Mouse (Mus musculus) heart, embryonic 11.5 days (tissue): Measurements from ENCODE around the gene Serpina3a. TPM values are rescaled to one million over a fixed set of nuclear protein-coding genes. Genes with fewer than 3 reads are reported as not detected.
"Not testable (repeated sequence)": the region's sequence is repeated elsewhere in the genome, so short reads cannot be mapped to it uniquely, and the experiment has no call there.

Experiments used
- ATAC-seq: fragments of 200-750 bp; cut with Nextera tagmentation; replicated peaks from 2 replicates; pipeline ENCODE4 v1.8.0; 2017; ENCODE audit warnings: moderate library complexity; ENCODE audit not compliant: insufficient number of reproducible peaks, low FRiP score, low TSS enrichment
- H3K27ac ChIP-seq: fragments of 300-500 bp; sonication (generic); 2 replicates; pipeline ENCODE4 v1.5.1; 2014; ENCODE audit warnings: mild to moderate bottlenecking, low read depth, low read length
- H3K27me3 ChIP-seq: fragments of 300-500 bp; sonication (generic); 2 replicates; pipeline ENCODE4 v1.6.1; 2014; ENCODE audit warnings: mild to moderate bottlenecking, low read length, mixed read lengths; ENCODE audit not compliant: control insufficient read depth, insufficient read depth
- H3K36me3 ChIP-seq: fragments of 300-500 bp; sonication (generic); 2 replicates; pipeline ENCODE4 v1.6.1; 2014; ENCODE audit warnings: mild to moderate bottlenecking, low read length, moderate library complexity, mixed read lengths; ENCODE audit not compliant: control insufficient read depth, insufficient read depth
- H3K4me1 ChIP-seq: fragments of 300-500 bp; sonication (generic); 2 replicates; pipeline ENCODE4 v1.6.1; 2014; ENCODE audit warnings: low read length; ENCODE audit not compliant: control insufficient read depth, insufficient read depth
- H3K4me2 ChIP-seq: fragments of 300-500 bp; sonication (generic); 2 replicates; pipeline ENCODE4 v1.6.1; 2014; ENCODE audit warnings: mild to moderate bottlenecking, moderate library complexity
- H3K4me3 ChIP-seq: fragments of 300-500 bp; sonication (generic); 2 replicates; pipeline ENCODE4 v1.5.1; 2014; ENCODE audit warnings: low read depth, low read length
- H3K9ac ChIP-seq: fragments of 300-500 bp; sonication (generic); 2 replicates; pipeline ENCODE4 v1.6.1; 2014; ENCODE audit warnings: mild to moderate bottlenecking, low read depth, low read length, moderate library complexity
- H3K9me3 ChIP-seq: fragments of 300-500 bp; sonication (generic); replicated peaks from 2 replicates; pipeline ENCODE4 v1.6.1; 2016; ENCODE audit warnings: low read length; ENCODE audit not compliant: control insufficient read depth
- WGBS: fragments of 180-500 bp; shearing (Covaris S2); extraction: QIAGEN DNeasy Blood & Tissue Kit; methylation state at CpG from one replicate; pipeline ENCODE4 v1.1.7; 2014; ENCODE audit not compliant: insufficient replicate concordance; 5-methylcytosine and 5-hydroxymethylcytosine counted together
- polyA plus RNA-seq: library from polyadenylated mRNA; unstranded; fragments of >200 nt; fragmentation: Nextera tagmentation; extraction: Ambion mirVana; gene quantifications from 2 replicates; pipeline ENCODE4 v1.2.1, GENCODE M21; 2014

Gene Serpina3a
- polyA plus RNA-seq, result not detected in 2 replicates

DNA sequence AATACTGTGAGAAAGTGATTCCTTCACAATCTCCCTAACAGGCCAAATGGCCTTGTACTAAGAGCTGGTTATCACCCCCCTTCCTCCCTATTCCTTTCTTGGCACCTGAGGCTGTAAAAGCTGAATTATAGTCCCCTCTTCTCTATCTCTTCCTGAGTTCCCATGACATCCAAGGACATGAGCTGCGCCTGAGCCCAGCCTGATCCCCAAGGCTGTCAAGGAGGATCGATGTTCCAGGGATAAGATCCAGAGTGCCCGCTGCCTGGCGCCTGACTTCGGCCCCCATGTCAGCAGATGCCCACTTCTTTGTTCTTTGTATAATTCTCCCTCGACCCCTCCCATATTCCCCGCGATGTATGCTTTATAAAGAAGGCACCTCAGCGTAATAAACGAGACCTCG is at the start of gene Serpina3a:
Serpina3a (plus strand) TSS at position 392 of the 400 bp plus-strand sequence.
- not testable (repeated sequence) for H3K27me3 ChIP-seq, H3K4me3 ChIP-seq, H3K27ac ChIP-seq, H3K36me3 ChIP-seq, H3K4me1 ChIP-seq, H3K9me3 ChIP-seq, H3K9ac ChIP-seq, H3K4me2 ChIP-seq, ATAC-seq
- 83% methylated on average over 10 of the region's 11 CpGs for WGBS

DNA sequence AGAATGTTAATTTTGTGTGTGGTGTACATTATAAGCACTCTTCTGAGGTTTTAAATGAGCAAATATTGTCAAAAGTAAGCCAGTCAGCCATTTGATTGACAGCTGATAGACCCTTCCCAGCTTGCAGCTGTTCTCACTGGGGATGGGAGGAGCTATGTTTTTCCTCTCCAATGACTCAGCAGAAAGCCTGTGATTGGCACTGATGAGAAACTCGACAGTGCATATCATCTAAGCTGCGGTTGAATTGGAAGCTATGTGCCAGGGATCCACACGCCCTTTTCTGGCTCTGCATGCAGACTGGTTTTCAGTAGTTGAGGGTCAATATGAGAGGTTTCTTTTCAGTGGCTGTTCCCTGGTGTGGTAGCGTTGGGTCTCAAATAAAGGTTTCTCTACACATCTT is 48.0 kb upstream of the Serpina3a start:
- H3K9ac ChIP-seq, result no peak overlapping the region
- no peaks in the 10 kb centered on the region for H3K9me3 ChIP-seq
- H3K4me2 ChIP-seq, result no peak overlapping the region
- H3K4me1 ChIP-seq, result no peaks in the 10 kb centered on the region
- H3K36me3 ChIP-seq, result no peaks in the 10 kb centered on the region
- no peak for ATAC-seq
- 57% methylated on average over 4 of the region's 4 CpGs for WGBS
- no peak overlapping the region for H3K4me3 ChIP-seq
- H3K27me3 ChIP-seq, result peaks cover 3% of the 10 kb centered on the region
- no peak overlapping the region for H3K27ac ChIP-seq

DNA sequence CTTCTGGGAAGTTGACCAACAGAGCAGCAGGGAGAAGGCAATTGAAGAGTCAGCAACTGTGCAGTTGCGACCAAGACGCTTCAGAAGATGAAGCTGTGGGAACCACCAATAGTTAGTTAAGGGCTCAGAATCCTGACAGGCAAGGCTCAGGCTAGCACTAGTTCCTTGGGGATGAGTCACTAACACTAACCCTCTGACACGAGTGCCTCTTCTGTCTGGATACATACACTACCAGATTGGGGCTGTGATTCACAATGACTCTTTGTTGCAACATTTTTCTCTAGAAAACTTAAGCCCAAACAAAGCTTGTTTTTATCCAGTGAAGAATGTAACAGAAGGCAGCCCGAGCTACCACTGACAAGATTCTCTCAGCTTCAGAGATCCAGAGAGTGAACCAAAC is 47.5 kb upstream of the Serpina3a start:
- H3K4me1 ChIP-seq, result no peaks in the 10 kb centered on the region
- H3K4me2 ChIP-seq, result no peak overlapping the region
- H3K27me3 ChIP-seq, result peaks cover 3% of the 10 kb centered on the region
- no peaks in the 10 kb centered on the region for H3K9me3 ChIP-seq
- no peak for ATAC-seq
- no peaks in the 10 kb centered on the region for H3K36me3 ChIP-seq
- no peak overlapping the region for H3K4me3 ChIP-seq
- no peak overlapping the region for H3K27ac ChIP-seq
- WGBS, result 61% methylated on average over 4 of the region's 4 CpGs
- H3K9ac ChIP-seq, result no peak overlapping the region

DNA sequence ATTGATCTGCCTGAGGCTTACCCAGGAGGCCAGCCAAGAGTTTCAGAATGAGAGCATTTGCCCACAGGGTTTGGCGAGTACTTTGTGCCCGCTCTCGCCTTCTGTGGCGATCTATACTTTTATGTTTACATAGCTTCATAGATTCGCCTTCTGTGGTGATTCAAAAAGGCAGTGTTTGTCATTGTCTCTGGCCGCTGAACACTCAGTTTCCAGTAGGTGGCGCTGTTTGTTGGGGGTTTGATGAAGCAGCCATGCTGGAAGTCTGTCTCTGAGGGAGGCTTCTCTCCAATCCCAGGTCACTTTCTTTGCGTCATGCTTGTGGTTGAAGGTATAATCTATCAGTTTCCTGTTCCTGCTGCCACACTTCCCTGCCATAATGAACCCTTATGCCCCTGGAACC is 46.3 kb upstream of the Serpina3a start:
- WGBS, result 22% methylated on average over 8 of the region's 8 CpGs
- peaks cover 3% of the 10 kb centered on the region; the same call in 1 of the 2 replicates for H3K27me3 ChIP-seq
- no peak for ATAC-seq

DNA sequence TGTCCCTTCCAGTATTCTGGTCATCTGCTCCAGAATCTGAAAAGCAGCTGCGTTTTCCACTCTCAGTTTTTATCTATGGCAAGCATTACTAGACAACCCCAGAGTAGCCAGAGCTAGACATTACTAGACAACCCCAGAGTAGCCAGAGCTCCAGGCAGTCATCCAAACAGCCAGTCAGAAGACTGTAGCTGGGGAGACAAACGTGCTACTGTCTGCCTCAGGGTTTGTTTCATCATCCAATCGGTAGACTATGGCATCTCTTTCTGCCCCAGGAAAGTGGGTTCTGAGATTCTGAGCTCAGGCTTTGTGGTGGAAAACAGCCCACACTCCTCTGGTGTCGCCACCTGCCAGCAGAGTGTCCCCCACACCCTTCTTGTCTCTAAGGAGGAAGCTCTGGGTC is 45.0 kb upstream of the Serpina3a start:
- WGBS, result 28% methylated on average over 4 of the region's 4 CpGs
- Histone ChIP-seq H3K36me3 (no peaks in the 10 kb centered on the region), H3K9me3 (no peaks in the 10 kb centered on the region), H3K4me2 (peak overlapping the region; percentile 41), H3K27me3 (peaks cover 5% of the 10 kb centered on the region; the same call in 1 of the 2 replicates), H3K9ac (no peak overlapping the region), H3K4me3 (no peak overlapping the region), H3K27ac (no peak overlapping the region), H3K4me1 (no peaks in the 10 kb centered on the region)
- no peak for ATAC-seq

More for the DNA sequence above, 46.3 kb upstream of the Serpina3a start:
- no peaks in the 10 kb centered on the region for H3K9me3 ChIP-seq
- no peak overlapping the region for H3K27ac ChIP-seq
- no peaks in the 10 kb centered on the region for H3K36me3 ChIP-seq
- no peaks in the 10 kb centered on the region for H3K4me1 ChIP-seq
- no peak overlapping the region for H3K4me3 ChIP-seq
- H3K4me2 ChIP-seq, result no peak overlapping the region
- no peak overlapping the region for H3K9ac ChIP-seq

DNA sequence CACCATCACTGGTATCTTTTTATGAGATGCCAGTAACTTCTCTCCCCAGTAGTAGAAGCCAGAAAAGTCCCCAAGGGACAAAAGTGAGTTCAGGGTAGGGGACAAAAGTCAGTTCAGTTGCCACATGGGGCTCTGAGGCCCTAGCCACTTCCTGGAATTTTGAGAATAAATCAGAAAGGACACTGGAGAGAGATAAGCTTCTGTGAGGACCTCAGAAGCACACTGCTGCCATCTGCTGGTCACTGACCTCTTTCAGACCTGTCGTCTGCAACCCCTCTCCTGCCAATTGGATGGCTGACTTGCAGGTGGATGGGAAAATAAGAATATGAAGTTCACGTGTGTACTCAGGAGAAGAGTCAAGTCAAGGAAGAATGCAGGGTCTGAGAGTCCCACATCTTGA is 42.9 kb upstream of the Serpina3a start:
- WGBS, result 6% methylated on average over 2 of the region's 2 CpGs
- 0 out of 2 replicates have a peak, but pooled peaks cover 6% of the 10 kb centered on the region for H3K27me3 ChIP-seq
- no peak overlapping the region for H3K4me2 ChIP-seq
- H3K36me3 ChIP-seq, result no peaks in the 10 kb centered on the region
- H3K4me3 ChIP-seq, result no peak overlapping the region
- no peaks in the 10 kb centered on the region for H3K4me1 ChIP-seq
- H3K9me3 ChIP-seq, result no peaks in the 10 kb centered on the region
- H3K9ac ChIP-seq, result no peak overlapping the region
- H3K27ac ChIP-seq, result no peak overlapping the region
- no peak for ATAC-seq

DNA sequence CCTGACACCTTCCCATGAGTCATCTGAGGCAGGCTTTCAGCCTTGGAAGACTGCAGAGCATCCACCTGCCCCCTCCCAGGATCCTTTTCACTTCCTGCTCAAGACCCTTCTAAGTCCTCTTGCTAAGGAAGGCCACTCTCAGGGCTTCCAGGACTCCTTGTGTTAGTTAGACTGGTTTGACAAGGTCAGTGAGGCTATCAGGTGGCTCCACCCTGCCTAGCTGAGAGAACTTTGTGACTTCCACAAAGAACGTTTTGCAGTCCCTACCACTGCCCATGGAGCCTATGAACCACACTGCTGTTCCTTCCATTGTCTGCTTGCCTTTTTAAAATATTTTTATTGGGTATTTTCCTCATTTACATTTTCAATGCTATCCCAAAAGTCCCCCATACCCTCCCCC is 40.8 kb upstream of the Serpina3a start:
- 0 out of 2 replicates have a peak, but pooled peaks cover 6% of the 10 kb centered on the region for H3K27me3 ChIP-seq
- 30% methylated on average over 1 of the region's 1 CpGs for WGBS
- H3K4me3 ChIP-seq, result no peak overlapping the region

DNA sequence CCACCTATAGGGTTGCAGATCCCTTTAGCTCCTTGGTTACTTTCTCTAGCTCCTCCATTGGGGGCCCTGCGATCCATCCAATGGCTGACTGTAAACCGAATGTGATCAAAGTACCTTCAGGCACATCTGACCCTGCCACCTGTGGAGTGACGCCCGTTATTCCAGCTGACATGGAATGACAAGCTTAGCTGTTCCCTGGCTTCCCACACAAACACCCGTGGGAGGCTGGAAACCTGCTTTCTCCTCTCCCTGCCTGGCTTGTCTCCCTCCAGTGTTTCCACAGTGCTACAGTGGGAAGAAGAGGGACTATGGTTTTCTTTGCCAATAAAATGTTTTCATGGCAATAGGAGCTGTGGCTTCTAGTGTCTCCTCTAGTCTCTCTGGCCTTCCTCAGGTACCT is 40.2 kb upstream of the Serpina3a start:
- H3K4me1 ChIP-seq, result no peaks in the 10 kb centered on the region
- no peak overlapping the region for H3K27ac ChIP-seq
- no peak overlapping the region for H3K4me3 ChIP-seq
- no peak overlapping the region for H3K9ac ChIP-seq
- 0 out of 2 replicates have a peak, but pooled peaks cover 6% of the 10 kb centered on the region for H3K27me3 ChIP-seq
- H3K4me2 ChIP-seq, result no peak overlapping the region
- ATAC-seq, result no peak
- no peaks in the 10 kb centered on the region for H3K36me3 ChIP-seq
- 61% methylated on average over 5 of the region's 5 CpGs for WGBS
- H3K9me3 ChIP-seq, result no peaks in the 10 kb centered on the region

More for the DNA sequence above, 40.8 kb upstream of the Serpina3a start:
- Histone ChIP-seq H3K4me1 (no peaks in the 10 kb centered on the region), H3K4me2 (no peak overlapping the region), H3K27ac (no peak overlapping the region), H3K9me3 (no peaks in the 10 kb centered on the region), H3K9ac (no peak overlapping the region), H3K36me3 (no peaks in the 10 kb centered on the region)
- ATAC-seq, result no peak

DNA sequence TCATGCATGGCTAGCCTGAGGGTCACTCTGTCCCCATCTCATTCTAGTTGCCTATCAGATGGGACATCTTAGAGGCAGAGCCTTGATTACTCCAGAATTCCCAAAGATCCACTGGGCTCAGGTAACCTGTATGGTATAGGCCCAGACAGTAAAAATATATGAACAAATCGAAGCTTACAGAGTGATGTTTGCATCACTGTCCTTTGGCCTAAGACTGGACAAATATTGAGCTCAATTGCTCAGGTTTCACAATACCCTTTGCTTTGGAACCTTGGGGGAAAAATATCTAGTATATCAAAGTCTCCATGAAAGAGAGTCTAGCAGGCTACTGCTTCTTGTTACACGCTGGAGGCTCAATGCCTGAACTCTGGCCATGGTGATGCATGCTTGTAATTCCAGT is 22.4 kb upstream of the Serpina3a start:
- no peaks in the 10 kb centered on the region for H3K36me3 ChIP-seq
- H3K4me2 ChIP-seq, result no peak overlapping the region
- no peaks in the 10 kb centered on the region for H3K4me1 ChIP-seq
- H3K4me3 ChIP-seq, result no peak overlapping the region
- H3K9ac ChIP-seq, result no peak overlapping the region
- no peaks in the 10 kb centered on the region for H3K9me3 ChIP-seq
- H3K27me3 ChIP-seq, result no peaks in the 10 kb centered on the region
- WGBS, result 67% methylated on average over 2 of the region's 2 CpGs
- no peak overlapping the region for H3K27ac ChIP-seq
- no peak for ATAC-seq
